Mouse (Mus musculus): ENCODE measurements around the gene Cenps. TPM values are rescaled to one million over a fixed set of nuclear protein-coding genes. Genes with fewer than 3 reads are reported as not detected.

Cenps gene
- polyA plus RNA-seq (2016; fragmentation: Nextera tagmentation; extraction: Ambion mirVana): 23.2 and 25.9 TPM in 2 replicates

- H3K9ac ChIP-seq: peak within 1 kb of the TSS; percentile 83
- H3K9me3 ChIP-seq (replicated peaks): no peaks in the 10 kb centered on the region
- peak within 1 kb of the TSS; percentile 83 for H3K4me2 ChIP-seq
- peak; percentile 91 for ATAC-seq
- peak within 1 kb of the TSS; percentile 86 for H3K27ac ChIP-seq
- peaks cover 12% of the 10 kb centered on the region; the same call in 1 of the 2 replicates for H3K36me3 ChIP-seq
- H3K4me1 ChIP-seq: peaks cover 16% of the 10 kb centered on the region
- H3K27me3 ChIP-seq (replicated peaks): 0 out of 2 replicates have a peak, but pooled peaks cover under 1% of the 10 kb centered on the region
- peak within 1 kb of the TSS; percentile 72 for H3K4me3 ChIP-seq
- 2% methylated on average over 68 of the region's 68 CpGs for whole genome bisulfite sequencing (ENCODE audit: insufficient replicate concordance)
These were observed at the start of gene Cenps for GRCm38 (mm10) chr4:149136982-149137770. Gene Cenps, minus strand, starts transcription at chr4:149137629.

- H3K27ac ChIP-seq: no peak overlapping the region
- H3K27me3 ChIP-seq (replicated peaks): no peaks in the 10 kb centered on the region
- no peaks in the 10 kb centered on the region for H3K9me3 ChIP-seq (replicated peaks)
- H3K4me2 ChIP-seq: no peak overlapping the region
- no peak overlapping the region for H3K9ac ChIP-seq
- WGBS (ENCODE audit: insufficient replicate concordance): 35% methylated on average over 4 of the region's 4 CpGs
- H3K36me3 ChIP-seq: peaks cover 45% of the 10 kb centered on the region
- H3K4me1 ChIP-seq: no peaks in the 10 kb centered on the region
- no peak overlapping the region for H3K4me3 ChIP-seq
- ATAC-seq: no peak
These were observed 45.3 kb upstream of the Cenps start for GRCm38 (mm10) chr4:149182755-149183154.

- ATAC-seq: no peak
- H3K4me1 ChIP-seq: no peaks in the 10 kb centered on the region
- peaks cover 40% of the 10 kb centered on the region for H3K36me3 ChIP-seq
- H3K27me3 ChIP-seq (replicated peaks): no peaks in the 10 kb centered on the region
- H3K4me2 ChIP-seq: no peak overlapping the region
- no peak overlapping the region for H3K9ac ChIP-seq
- H3K4me3 ChIP-seq: no peak overlapping the region
- H3K9me3 ChIP-seq (replicated peaks): no peaks in the 10 kb centered on the region
- WGBS (ENCODE audit: insufficient replicate concordance): 73% methylated on average over 7 of the region's 7 CpGs
- no peak overlapping the region for H3K27ac ChIP-seq
These were observed 44.8 kb upstream of the Cenps start for GRCm38 (mm10) chr4:149182192-149182591.

GRCm38 (mm10) chr4:149179573-149179972 is 42.1 kb upstream of the Cenps start:
- no peaks in the 10 kb centered on the region for H3K27me3 ChIP-seq (replicated peaks)
- H3K36me3 ChIP-seq: peaks cover 32% of the 10 kb centered on the region
- no peak overlapping the region for H3K4me3 ChIP-seq
- ATAC-seq: no peak
- no peak overlapping the region for H3K9ac ChIP-seq
- no peak overlapping the region for H3K4me2 ChIP-seq
- H3K9me3 ChIP-seq (replicated peaks): no peaks in the 10 kb centered on the region
- H3K27ac ChIP-seq: 0 out of 2 replicates have a peak overlapping the region, but pooled peaks have one; percentile 3
- WGBS (ENCODE audit: insufficient replicate concordance): 64% methylated on average over 4 of the region's 4 CpGs
- H3K4me1 ChIP-seq: no peaks in the 10 kb centered on the region

GRCm38 (mm10) chr4:149179160-149179559 is 41.7 kb upstream of the Cenps start:
- Histone ChIP-seq H3K4me2 (no peak overlapping the region), H3K27me3 (replicated peaks) (no peaks in the 10 kb centered on the region), H3K9ac (no peak overlapping the region), H3K4me1 (no peaks in the 10 kb centered on the region), H3K4me3 (no peak overlapping the region), H3K9me3 (replicated peaks) (no peaks in the 10 kb centered on the region), H3K36me3 (peaks cover 31% of the 10 kb centered on the region), H3K27ac (no peak overlapping the region)
- WGBS (ENCODE audit: insufficient replicate concordance): 72% methylated on average over 7 of the region's 7 CpGs
- ATAC-seq: no peak

GRCm38 (mm10) chr4:149178328-149178727 is 40.9 kb upstream of the Cenps start:
- H3K9ac ChIP-seq: no peak overlapping the region
- H3K36me3 ChIP-seq: peaks cover 23% of the 10 kb centered on the region
- 0 out of 2 replicates have a peak, but pooled peaks cover 4% of the 10 kb centered on the region for H3K4me1 ChIP-seq
- no peaks in the 10 kb centered on the region for H3K9me3 ChIP-seq (replicated peaks)
- ATAC-seq: no peak
- no peak overlapping the region for H3K27ac ChIP-seq
- no peak overlapping the region for H3K4me3 ChIP-seq
- WGBS (ENCODE audit: insufficient replicate concordance): 76% methylated on average over 7 of the region's 7 CpGs
- H3K4me2 ChIP-seq: no peak overlapping the region
- no peaks in the 10 kb centered on the region for H3K27me3 ChIP-seq (replicated peaks)

- Histone ChIP-seq H3K4me3 (no peak overlapping the region), H3K27me3 (replicated peaks) (no peaks in the 10 kb centered on the region), H3K36me3 (peaks cover 12% of the 10 kb centered on the region), H3K4me2 (no peak overlapping the region), H3K27ac (no peak overlapping the region), H3K9ac (no peak overlapping the region), H3K9me3 (replicated peaks) (no peaks in the 10 kb centered on the region), H3K4me1 (peaks cover 12% of the 10 kb centered on the region)
- ATAC-seq: no peak
- WGBS (ENCODE audit: insufficient replicate concordance): 74% methylated on average over 5 of the region's 5 CpGs
These were observed 39.6 kb upstream of the Cenps start for GRCm38 (mm10) chr4:149177046-149177445.

GRCm38 (mm10) chr4:149176645-149177044 is 39.2 kb upstream of the Cenps start:
- WGBS (ENCODE audit: insufficient replicate concordance): 80% methylated on average over 6 of the region's 6 CpGs
- no peak for ATAC-seq

GRCm38 (mm10) chr4:149173661-149174060 is 36.2 kb upstream of the Cenps start:
- Histone ChIP-seq H3K9ac (no peak overlapping the region), H3K27me3 (replicated peaks) (no peaks in the 10 kb centered on the region), H3K9me3 (replicated peaks) (no peaks in the 10 kb centered on the region), H3K4me1 (peaks cover 35% of the 10 kb centered on the region), H3K27ac (no peak overlapping the region; the same call in 1 of the 2 replicates), H3K4me3 (no peak overlapping the region), H3K36me3 (no peaks in the 10 kb centered on the region), H3K4me2 (no peak overlapping the region)
- no peak for ATAC-seq
- WGBS (ENCODE audit: insufficient replicate concordance): 44% methylated on average over 6 of the region's 6 CpGs

More at GRCm38 (mm10) chr4:149176645-149177044, 39.2 kb upstream of the Cenps start:
- H3K4me2 ChIP-seq: no peak overlapping the region
- H3K4me1 ChIP-seq: peaks cover 16% of the 10 kb centered on the region
- H3K27me3 ChIP-seq (replicated peaks): no peaks in the 10 kb centered on the region
- peaks cover 8% of the 10 kb centered on the region; the same call in 1 of the 2 replicates for H3K36me3 ChIP-seq
- no peak overlapping the region for H3K9ac ChIP-seq
- no peak overlapping the region for H3K4me3 ChIP-seq
- H3K27ac ChIP-seq: no peak overlapping the region
- no peaks in the 10 kb centered on the region for H3K9me3 ChIP-seq (replicated peaks)

GRCm38 (mm10) chr4:149172666-149173065 is 35.2 kb upstream of the Cenps start:
- H3K36me3 ChIP-seq: no peaks in the 10 kb centered on the region
- no peak overlapping the region for H3K27ac ChIP-seq
- no peak overlapping the region for H3K4me3 ChIP-seq
- WGBS (ENCODE audit: insufficient replicate concordance): 80% methylated on average over 2 of the region's 2 CpGs
- H3K4me2 ChIP-seq: no peak overlapping the region
- no peaks in the 10 kb centered on the region for H3K27me3 ChIP-seq (replicated peaks)
- no peak for ATAC-seq
- H3K9me3 ChIP-seq (replicated peaks): no peaks in the 10 kb centered on the region
- peaks cover 43% of the 10 kb centered on the region for H3K4me1 ChIP-seq
- no peak overlapping the region for H3K9ac ChIP-seq

GRCm38 (mm10) chr4:149172083-149172482 is 34.7 kb upstream of the Cenps start:
- Histone ChIP-seq H3K4me3 (no peak overlapping the region), H3K27ac (no peak overlapping the region), H3K9ac (no peak overlapping the region), H3K27me3 (replicated peaks) (no peaks in the 10 kb centered on the region), H3K4me1 (peaks cover 45% of the 10 kb centered on the region), H3K9me3 (replicated peaks) (no peaks in the 10 kb centered on the region), H3K36me3 (no peaks in the 10 kb centered on the region), H3K4me2 (no peak overlapping the region)
- WGBS (ENCODE audit: insufficient replicate concordance): 75% methylated on average over 5 of the region's 5 CpGs
- no peak for ATAC-seq

- Histone ChIP-seq H3K27ac (peak overlapping the region; percentile 45; the same call in 1 of the 2 replicates), H3K9me3 (replicated peaks) (no peaks in the 10 kb centered on the region), H3K9ac (no peak overlapping the region), H3K4me2 (no peak overlapping the region), H3K27me3 (replicated peaks) (no peaks in the 10 kb centered on the region), H3K36me3 (no peaks in the 10 kb centered on the region), H3K4me1 (peaks cover 45% of the 10 kb centered on the region), H3K4me3 (no peak overlapping the region)
- WGBS (ENCODE audit: insufficient replicate concordance): 60% methylated on average over 5 of the region's 5 CpGs
- no peak for ATAC-seq
These were observed 34.2 kb upstream of the Cenps start for GRCm38 (mm10) chr4:149171581-149171981.

Measured in liver, embryonic 12.5 days (tissue).